Mouse (Mus musculus) heart, postnatal 10 days (tissue): ENCODE results near the gene Eepd1. TPM values are rescaled to one million over a fixed set of nuclear protein-coding genes. Genes with fewer than 3 reads are reported as not detected.

Experiments
- DNase-seq, 2 experiments: peaks; one replicate each; pipeline ENCODE4 v3.0.0; 2021
- intact Hi-C: fragments of 180-260 bp; cut with DNase I; formaldehyde crosslinking; loops from one replicate; pipeline ENCODE4 v1.15.1; 2025
- total RNA-seq, 2 experiments: library from RNA; stranded (reverse); gene quantifications; 2 replicates each; pipeline ENCODE4 v1.2.3; 2021

The Eepd1 gene
- total RNA-seq, 2 experiments from 2014 or later: 21.3 to 27.3 TPM

DNA sequence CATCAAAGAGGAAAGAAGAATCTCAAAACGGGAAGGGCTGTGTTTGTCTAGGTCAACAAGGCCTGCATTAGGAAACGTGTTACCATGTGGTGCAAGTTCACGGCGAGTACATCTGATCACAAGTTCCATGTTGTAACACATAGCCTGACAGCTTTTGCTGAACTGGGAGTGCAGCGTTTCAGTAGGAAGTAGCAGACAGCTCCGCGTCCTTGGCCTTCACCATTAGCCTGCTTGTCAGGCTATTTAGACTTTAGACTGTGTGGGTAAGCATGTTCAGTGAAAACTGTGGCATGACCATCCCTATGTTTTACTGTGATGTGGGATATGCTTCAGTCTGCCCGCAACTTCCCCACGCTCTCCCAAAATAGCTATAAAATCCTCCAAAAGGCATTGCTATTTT is 89.1 kb downstream of the Eepd1 start:
- DNase-seq: no peak
- intact Hi-C loops: loop anchor here (5.0 kb wide), 1 partner anchor 88 kb away; the partner anchor contains the start of gene Eepd1

DNA sequence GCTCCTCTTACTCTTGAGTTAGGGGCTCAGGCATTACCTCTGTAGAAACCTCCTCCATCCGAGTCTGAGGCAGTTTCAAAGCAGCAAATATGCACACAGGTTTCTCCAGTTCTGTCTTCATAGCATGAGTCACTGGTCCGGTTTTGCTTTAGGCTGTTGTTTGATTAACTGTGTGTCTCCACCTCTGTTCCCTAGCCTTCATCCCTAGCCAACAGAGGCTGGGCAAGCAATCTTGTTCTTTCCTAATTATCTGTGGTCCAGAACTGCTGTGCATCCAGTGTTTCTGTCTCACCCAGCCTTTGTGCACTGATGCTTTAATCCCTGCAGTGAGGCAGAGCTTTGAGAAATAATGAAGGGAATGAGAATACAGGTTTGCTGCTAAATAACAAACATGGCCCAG is 90.0 kb downstream of the Eepd1 start:
- DNase-seq: no peak
- intact Hi-C loops: loop anchor here (5.0 kb wide), 1 partner anchor 89 kb away; the partner anchor contains the start of gene Eepd1

DNA sequence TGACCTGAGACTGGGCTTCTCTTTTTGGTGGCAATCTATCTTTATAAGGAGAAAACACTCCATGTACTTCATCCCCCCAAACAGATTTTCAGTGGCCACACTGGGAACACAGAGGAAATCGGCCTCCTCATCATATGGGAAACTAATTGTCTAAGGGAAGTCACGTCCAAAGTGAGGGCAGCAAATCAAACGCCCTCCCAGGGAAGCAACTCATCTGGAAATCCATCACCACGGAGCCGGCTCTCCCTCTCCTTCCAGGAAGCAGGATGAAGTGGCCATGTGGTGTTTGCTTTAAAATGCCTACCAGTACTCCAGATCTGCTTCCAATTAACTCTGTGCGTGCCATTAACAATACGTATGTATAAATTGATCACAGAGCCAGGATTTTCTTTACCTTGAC is 92.4 kb downstream of the Eepd1 start:
- intact Hi-C loops: loop anchor here (5.0 kb wide), 1 partner anchor 91 kb away; the partner anchor contains the start of gene Eepd1
- peak; percentile 38 to 45 for DNase-seq

DNA sequence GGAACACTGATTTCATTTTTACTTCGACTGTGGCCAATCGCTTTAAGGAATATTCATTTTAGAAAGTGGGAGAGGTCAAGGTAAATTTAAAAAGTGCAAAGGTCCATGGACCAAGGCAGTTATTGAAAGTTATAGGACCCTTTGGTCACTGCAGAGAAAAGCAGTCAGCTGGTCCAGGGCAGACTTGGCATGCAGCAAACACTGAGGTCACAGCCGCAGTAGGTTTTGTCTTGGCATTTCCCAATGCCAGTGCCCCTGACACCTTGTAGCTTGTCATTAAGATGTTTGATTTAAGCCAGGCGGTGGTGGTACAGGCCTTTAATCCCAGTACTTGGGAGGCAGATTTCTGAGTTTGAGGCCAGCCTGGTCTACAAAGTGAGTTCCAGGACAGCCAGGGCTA is 92.8 kb downstream of the Eepd1 start:
- intact Hi-C loops: loop anchor here (5.0 kb wide), 1 partner anchor 92 kb away; the partner anchor contains the start of gene Eepd1
- no peak for DNase-seq

DNA sequence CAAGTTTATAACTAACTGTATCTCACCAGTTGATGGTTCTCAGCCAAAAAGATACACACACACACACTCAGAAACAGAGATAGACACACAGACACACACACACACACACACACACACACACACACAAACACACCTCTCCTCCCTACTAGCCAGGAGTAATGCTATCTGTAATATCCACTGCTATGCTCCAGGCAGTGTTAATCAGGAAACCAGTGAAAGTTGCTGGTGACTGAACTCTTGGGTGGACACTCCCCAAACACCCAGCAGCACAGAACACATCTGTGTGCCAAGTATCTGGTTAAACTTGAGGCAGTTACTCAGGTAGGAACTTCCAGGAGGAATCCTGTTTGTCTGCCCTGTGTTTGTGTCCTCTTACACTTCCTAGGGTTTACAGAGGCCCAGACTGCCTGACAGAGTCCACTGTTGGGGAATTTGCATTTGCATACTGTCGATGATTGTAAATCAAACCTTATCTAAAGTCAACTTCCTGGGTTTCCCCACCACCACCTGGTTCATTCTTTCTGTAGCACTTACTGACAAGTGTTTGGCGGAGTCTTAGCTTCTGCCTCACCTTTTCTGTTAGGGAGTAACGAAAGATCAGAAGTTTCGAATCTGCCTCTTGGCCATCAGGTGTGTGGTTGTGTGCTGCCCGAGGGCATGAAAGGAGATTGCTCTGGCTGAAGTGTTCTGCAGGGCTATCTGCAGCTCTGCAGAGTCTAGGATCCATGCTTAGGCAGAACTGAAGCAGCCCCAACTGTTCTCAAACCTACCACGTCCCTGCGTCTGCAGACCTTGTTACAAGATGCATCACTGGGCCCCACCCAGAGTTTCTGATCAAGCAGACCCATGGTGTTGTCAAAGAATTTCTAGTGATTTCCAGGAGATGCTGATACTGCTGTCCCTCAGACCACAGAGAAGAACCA is 97.6 kb downstream of the Eepd1 start:
- DNase-seq: no peak
- intact Hi-C loops: no loop called here

GRCm38 (mm10) chr9:25583621-25584020 is 102.3 kb downstream of the Eepd1 start:
- no peak for DNase-seq
- intact Hi-C loops: no loop called here

- intact Hi-C loops: no loop called here
- DNase-seq: no peak
These were observed 104.3 kb downstream of the Eepd1 start for GRCm38 (mm10) chr9:25585614-25586013.

DNA sequence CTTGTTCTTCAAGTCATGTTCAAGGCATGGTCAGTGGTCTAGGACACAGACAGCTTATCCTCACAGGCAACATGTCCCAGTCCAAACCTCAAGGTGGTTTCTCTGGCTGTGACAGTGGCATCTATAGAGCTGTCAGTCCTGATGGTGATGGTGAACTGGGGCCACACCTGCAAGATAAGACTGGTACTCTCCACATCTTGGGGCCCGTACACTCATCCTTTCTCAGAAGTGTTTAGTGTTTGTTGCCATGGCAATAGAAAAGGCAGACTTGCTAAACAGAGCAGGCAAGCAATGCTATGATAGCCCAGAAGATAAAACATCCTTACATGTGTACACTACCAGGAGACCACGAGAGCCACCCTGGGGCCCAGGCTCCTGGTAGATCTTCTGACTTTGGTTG is 107.2 kb downstream of the Eepd1 start:
- DNase-seq: no peak
- intact Hi-C loops: no loop called here

GRCm38 (mm10) chr9:25590740-25591139 is 109.4 kb downstream of the Eepd1 start:
- DNase-seq: no peak
- intact Hi-C loops: loop anchor here (2.0 to 5.0 kb wide), 4 partner anchors 213 to 436 kb away; partner anchors contain the start of gene Sept7

DNA sequence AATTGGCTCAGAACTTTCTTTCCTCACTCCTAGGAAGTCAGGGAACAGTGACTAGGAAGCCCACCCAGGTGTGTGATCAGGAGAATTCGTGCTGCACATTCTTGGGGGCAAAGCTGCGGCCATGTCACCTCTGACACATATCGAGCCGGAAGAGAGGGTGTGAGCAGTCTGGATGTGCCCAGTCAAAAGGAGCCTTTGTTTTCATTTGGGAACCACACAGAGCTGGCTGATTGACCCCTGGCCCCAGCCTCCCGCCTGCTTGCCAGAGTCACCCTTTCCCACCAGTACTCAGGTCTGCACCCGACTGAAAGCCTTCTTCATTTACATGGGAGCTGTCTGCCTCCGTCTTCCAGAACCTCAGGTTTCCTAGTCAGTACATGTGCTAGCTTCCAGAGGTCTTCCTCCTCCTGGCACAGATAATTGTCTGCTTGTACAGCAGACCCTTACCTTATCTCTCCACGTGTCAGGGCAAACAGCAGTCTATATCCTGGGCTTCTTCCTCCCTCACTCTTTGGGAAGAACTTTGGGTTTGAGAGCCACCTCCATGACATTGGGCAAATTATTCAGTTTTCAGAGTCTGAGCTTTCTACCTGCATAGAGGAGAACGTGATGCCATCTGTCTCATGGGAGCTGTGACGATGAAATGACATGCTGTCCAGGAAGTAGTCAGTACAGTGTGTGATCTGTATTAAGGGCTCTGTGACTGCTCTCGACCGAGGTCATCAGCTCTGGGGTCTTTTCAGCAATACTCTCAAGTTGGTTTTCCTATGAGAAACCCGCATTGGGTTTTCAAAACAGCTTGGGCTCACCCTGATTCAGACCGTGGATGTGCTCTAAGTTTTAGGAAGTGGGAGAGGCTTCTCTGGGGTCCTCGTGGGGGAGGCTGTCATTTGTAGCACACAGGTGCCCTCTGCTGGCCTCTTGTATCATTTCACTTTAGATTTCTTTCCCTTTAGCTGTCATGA is 110.3 kb downstream of the Eepd1 start:
- intact Hi-C loops: loop anchor here (1.0 to 5.0 kb wide), 6 partner anchors 107 to 437 kb away; partner anchors contain the start of gene Sept7
- DNase-seq: peak; percentile 61 to 81

- intact Hi-C loops: loop anchor here (1.0 to 5.0 kb wide), 5 partner anchors 108 to 425 kb away; partner anchors contain the start of gene Sept7
- peak; percentile 68 to 78 for DNase-seq
These were observed 111.1 kb downstream of the Eepd1 start for GRCm38 (mm10) chr9:25592355-25592955.

- intact Hi-C loops: no loop called here
- no peak for DNase-seq
These were observed 143.4 kb downstream of the Eepd1 start for GRCm38 (mm10) chr9:25624744-25625143.

GRCm38 (mm10) chr9:25629531-25630099 is 148.3 kb downstream of the Eepd1 start:
- DNase-seq: no peak
- intact Hi-C loops: no loop called here

Other genes with a start within 250 kb of the Eepd1 start
- gene Sept7, start 229.1 kb upstream of the Eepd1 start, total RNA-seq: 100 to 1,000 TPM; 162 to 187 TPM